Mouse (Mus musculus): ENCODE data around the gene B630019K06Rik.
"Not testable (repeated sequence)": the region's sequence is repeated elsewhere in the genome, so short reads cannot be mapped to it uniquely, and the experiment has no call there.

Gene B630019K06Rik

DNA sequence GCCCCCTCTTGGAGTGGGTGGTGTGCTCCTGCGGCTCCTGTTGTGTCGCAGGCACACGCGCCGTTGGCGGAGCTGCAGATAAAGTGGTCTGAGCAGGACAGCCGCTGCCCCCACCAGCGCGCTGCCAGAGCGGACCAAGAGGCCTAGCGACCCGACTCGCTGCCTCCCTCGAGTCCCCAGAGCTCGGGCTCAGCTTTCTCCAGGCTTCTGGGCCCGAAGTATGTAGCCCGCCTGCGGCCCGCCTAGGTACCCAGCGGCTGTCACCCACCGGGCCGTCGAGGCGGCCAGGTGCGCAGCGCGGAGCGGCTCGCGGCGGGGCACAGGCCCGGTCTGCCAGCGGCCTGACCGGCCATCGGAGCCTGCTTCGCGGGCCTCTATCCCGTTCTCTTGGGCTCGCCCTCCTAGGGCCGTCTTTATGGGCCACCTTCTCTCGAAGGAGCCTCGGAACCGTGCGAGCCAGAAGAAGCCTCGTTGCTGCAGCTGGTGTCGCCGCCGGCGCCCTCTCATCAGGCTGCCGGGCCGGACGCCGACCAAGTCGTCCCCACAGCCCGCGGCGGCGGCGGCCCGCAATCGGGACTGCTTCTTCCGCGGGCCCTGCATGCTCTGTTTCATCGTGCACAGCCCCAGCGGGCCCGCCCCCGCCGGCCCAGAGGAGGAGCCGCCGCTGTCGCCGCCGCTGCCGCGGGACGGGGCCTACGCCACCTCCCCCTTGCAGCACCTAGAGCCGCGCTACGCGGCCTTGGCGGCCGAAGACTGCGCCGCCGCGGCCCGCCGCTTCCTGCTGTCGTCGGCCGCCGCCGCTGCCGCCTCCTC, at the start of gene B630019K06Rik:
TSS of gene B630019K06Rik (plus strand) at position 40 of the 813 bp plus-strand sequence.
- DNase-seq (ENCODE audit: low spot score in 2 of 2): peak in 1 of 2 experiments; percentile 30

DNA sequence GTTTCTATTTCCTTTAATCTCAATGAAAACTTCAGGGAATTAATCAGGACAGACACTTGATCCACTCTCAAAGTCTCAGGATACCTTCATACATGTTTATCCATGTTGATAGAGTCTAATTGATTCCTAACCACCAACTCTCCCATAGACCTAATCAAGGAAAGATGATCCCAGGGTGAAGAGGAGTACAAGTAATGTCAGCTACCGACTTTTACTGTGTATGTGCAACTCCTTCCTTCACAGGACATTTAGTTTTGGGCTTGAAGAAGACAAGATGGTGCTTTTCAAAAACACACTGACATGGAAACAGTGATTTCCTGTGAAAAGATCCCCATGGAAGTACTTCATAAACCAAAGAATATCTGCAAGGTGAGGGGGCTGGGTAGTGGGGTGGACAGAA, 48.5 kb upstream of the B630019K06Rik start, which contains the start of gene Gm6592:
TSS of gene Gm6592 (plus strand) at position 301 of the 400 bp plus-strand sequence.
- no peak for DNase-seq (ENCODE audit: low spot score in 2 of 2)

DNA sequence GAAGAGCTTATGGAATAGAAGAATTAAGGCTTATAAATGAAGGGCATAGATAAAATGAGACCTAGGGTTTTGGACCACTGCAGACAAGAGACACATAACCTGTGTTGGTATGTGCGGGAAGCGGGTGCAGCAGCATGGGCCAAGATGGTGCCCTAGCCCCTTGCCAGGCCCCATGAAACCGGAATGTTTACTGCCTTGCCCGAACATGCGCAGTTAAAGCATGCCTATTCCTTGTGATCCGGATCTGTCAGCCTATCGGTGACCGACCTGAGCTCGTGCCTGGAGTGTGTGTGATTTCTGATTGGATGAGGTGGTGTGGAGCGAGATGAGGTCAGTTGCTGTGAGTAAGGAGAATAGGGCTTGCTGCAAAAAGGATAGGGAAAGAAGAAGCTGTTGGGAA, 39.7 kb upstream of the B630019K06Rik start:
- no peak for DNase-seq (ENCODE audit: low spot score in 2 of 2)

DNA sequence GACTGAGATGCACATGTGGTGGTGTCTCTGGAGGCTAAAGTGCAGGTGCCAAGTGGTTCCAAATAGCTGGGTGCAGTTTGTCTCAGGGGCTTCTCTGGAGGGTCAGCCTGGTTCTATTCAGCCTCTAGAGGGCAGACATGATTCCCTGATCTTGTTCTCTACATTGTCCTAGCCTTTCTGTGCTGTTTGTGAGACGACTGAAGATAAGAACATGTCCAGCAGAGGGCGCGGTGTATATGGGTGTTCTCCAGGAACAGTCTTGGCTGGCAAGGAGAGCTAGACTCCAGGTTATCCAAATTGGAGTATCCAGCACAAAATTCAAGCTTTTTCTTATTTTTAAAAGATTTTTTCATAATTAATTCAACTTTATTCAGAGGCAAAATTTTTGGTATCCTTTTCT, 27.9 kb upstream of the B630019K06Rik start:
- peak; percentile 27 to 75 for DNase-seq (ENCODE audit: low spot score in 2 of 2)

DNA sequence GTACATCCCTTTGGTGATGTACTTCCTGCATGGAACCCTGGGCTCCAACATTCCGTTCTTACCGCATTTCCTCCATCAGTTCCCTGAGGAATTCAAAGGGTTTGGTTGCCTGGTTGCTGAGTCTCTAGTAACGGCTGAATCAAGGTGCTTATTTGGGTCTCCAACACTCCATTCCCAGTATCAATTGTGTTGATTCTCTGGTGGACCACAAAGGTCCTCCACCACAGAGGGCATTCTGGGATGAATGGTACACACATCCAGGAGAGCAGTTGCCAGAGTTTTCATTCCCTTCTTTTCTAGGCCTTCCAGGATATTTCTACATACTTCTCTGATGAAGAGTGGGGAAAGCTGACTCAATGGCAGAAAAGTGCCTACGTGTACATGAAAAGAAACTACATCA, 18.2 kb upstream of the B630019K06Rik start, which contains the start of gene Gm5751:
TSS of gene Gm5751 (plus strand) at position 301 of the 400 bp plus-strand sequence.
- DNase-seq (ENCODE audit: low spot score in 2 of 2): not testable (repeated sequence)

DNA sequence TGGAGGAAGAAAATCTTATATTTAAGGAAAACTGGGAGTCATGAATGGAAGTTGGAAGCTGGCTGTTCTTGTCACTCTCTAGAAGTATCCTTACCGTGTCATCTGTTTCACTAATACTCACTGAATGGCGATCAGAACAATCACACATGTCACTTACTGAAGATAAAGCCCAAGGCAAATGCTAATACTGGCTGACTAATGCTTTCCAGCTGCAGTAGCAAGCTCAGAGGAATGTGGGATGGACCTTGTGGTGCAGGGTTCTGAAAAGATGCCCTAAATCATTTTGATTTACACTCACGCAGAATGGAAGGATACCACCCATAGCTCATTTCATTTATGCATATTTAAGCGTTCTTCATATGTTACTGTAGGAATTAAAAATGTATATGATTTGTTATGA, 7.8 kb upstream of the B630019K06Rik start:
- no peak for DNase-seq (ENCODE audit: low spot score in 2 of 2)

DNA sequence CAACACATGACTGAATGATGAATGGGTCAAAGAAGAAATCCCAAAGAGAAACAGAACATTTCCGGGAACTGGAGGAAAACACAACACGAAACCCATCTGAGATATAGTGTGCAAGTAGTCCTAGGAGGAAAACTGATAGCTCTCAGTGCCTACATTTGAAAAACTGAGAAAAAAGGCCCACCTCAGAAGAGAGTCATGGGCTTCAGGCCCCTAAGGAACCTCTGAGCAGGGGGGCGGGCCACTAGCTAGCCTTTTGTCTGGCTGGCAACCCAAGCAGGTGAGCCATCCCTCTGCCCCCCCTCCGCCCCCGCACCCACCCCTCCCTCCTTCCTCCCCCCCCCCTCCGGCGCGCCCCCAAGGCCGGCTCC, 223 bp upstream of the B630019K06Rik start:
- no peak for DNase-seq (ENCODE audit: low spot score in 2 of 2)

DNA sequence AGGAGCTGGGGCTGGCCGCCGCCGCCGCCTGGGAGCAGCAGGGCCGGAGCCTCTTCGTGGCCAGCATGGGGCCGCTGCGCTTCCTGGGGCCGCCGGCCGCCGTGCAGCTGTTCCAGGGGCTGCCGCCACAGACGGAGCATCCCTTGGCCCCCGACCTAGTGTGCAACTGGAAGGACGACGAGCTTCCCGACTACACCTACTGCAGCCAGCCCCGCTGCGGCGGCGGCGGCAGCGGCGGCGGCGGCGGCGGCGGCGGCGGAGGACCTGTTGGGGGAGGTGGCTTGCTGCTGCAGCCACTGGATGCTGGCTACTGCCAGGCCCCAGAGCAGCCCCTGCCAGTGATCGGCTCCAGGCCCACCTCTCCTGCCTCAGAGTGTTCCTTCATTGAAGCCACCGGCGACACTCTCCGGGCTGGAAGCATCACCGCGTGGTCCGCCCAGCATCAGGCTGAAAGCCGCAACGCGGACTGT, 1.0 kb downstream of the B630019K06Rik start:
- DNase-seq (ENCODE audit: low spot score in 2 of 2): peak in 1 of 2 experiments; percentile 39

DNA sequence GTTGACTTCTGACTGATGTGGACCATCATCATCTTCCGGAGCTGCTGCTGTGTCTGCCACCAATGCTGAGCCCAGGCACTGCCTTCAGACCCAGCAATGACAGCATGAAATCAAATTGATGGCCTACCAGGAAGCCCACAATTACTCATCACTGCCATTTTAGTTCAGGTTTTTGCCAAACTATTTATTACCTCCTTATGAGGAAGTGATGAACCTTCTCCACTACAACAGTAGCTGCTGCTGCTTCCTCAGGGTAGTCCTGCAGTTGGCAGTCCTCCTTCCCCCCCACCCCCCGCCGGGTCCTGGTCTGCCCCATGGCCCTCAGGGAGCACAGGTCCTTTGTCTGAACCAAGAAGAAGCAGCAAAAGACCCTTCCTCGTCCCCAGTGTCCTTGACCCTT, 8.6 kb downstream of the B630019K06Rik start:
- no peak for DNase-seq (ENCODE audit: low spot score in 2 of 2)

DNA sequence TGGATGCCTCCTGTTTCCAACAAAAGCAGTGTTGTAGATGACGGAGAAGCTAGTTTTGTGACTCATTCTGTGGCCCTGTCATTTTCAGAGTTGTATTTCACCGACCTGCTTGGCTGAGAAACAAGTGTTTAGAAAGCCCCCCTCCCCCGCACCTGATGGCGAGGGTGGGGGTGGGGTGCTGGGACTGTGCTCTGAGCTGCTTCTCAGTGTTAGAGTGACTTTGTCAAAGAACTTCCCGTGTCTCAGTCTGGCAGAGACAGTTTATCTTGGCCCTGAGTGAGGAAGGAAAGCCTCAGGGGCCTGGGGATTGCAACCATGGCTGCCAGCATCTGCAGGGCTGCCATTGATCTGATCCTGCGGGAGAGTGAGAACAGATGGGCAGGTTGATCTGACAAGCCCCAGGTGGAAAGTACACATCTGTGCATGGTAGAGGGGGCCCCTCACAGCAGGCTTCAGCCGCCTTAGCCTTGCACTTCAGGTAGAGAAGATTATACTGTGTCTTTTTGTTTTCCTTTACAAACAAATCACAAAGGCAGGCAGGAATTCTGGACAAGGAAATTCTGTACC, 9.8 kb downstream of the B630019K06Rik start:
- DNase-seq (ENCODE audit: low spot score in 2 of 2): no peak

DNA sequence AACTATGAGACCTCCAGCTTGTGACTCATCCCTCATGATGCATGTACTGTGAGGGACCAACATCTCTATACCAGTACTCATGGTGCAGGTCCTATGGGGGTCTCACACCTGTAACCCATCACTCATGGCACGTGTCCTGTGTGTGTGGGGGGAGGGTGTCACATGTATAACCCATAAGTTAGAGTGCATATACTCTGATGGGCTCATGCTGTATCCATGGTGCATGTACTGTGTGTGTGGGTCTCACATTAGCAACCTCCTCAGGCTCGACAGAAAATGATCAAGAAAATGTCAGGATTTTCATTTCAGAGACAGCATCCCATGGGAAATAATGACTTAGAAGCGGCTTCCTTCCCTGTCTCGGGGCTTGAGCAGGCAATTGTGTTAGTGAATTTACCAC, 28.9 kb downstream of the B630019K06Rik start:
- no peak for DNase-seq (ENCODE audit: low spot score in 2 of 2)

DNA sequence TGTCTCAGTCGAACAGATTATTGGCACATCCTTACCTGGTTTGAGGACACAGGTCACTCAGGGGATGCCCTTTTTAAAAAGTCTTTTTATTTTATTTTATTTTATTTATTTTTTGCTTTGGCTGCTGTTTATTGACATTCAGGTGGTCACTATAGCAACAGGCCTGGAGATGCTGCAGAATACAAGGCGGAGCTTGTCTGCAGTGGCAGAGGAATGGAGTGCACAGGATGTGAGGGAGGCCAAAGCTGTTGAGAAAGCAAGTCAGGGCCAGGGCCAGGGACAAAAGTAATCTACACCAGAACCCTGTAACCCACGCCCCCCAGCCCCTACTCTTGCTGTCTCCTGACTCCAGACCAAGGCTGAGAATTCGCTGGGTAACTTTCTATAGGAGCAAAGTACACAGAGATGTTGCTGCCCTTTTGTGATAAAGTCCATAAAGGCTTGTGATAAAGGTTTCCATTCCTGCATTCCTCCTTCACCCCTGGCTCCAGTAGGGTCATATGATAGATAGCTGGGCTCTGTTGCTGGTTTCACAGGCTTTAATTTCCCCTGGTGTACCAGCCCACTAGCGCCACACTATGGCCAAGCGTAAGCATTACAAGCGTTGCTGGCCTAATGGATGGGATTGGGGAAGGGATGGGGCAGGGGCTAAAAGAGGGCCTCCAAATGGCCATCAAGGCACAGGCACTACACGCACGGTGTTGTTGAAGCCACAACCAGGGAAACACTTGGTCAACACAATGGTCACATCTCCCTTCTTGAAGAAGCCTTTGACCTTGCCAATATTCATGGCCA, 29.8 kb downstream of the B630019K06Rik start:
- peak in 1 of 2 experiments; percentile 6 for DNase-seq (ENCODE audit: low spot score in 2 of 2)

DNA sequence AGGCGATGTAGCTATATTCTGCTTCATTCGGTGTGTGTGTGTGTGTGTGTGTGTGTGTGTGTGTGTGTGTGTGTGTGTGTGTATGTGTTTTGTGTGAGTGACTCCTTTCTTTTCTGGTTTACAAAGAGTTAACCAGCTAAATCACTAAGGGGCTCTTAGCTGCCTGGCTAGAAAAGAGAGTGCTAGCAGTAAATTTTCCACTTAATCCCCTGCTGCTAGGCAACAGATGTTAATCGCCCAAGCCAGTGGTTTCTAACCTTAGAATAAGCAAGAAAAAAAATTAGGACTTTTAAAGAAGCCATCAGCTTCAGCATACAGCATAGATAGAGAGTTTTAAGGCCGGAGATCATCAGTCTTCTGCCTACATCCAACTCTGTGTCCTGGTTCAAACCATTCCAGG, 35.1 kb downstream of the B630019K06Rik start:
- DNase-seq (ENCODE audit: low spot score in 2 of 2): no peak

DNA sequence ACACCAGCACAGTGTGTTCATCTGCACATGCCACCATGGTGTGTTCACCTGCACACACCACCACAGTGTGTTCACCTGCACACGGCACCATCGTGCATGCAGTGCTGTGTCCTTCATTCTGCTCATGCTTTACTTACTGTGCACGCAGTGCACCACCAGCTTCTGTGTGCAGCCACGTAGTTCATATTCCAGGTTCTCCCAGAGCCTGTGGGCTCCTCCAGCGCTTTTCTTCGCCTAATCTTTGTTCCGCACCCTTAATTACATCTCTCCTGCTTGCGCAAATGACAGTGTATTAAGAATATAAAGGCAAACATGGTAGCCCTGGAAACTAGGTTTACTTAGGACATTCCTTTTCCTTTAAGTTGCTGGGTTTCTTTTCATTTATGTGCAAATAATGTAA, 51.9 kb downstream of the B630019K06Rik start:
- no peak for DNase-seq (ENCODE audit: low spot score in 2 of 2)

All from cerebellum, postnatal 4 days (tissue).